Mouse (Mus musculus) C2C12 (cell line): Measurements from ENCODE around the gene Gm38394.
"Not testable (repeated sequence)": the region's sequence is repeated elsewhere in the genome, so short reads cannot be mapped to it uniquely, and the experiment has no call there.

Source experiments
- CEBPB ChIP-seq: IDR thresholded peaks from one replicate; pipeline ENCODE4 v1.6.1; 2011; ENCODE audit warnings: low read depth, mild to moderate bottlenecking, control low read depth, moderate library complexity
- CTCF ChIP-seq: IDR thresholded peaks from one replicate; pipeline ENCODE4 v1.5.1; 2011; ENCODE audit not compliant: control insufficient read depth, insufficient read depth, insufficient read length
- USF1 ChIP-seq: IDR thresholded peaks from one replicate; pipeline ENCODE4 v1.6.1; 2011; ENCODE audit warnings: low read depth, mild to moderate bottlenecking, control low read depth, moderate library complexity

DNA sequence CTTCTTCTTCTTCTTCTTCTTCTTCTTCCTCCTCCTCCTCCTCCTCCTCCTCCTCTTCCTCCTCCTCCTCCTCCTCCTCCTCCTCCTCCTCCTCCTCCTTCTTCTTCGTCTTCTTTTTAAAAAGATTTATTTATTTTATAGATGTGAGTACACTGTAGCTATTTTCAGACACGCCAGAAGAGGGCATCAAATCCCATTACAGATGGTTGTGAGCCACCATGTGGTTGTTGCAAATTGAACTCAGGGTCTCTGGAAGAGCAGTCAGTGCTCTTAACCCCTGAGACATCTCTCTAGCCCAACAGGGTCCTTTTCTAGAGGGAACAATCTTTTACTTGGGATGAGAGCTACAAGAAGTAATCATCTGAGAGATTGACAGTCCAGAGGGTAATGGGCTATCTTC is 40.7 kb upstream of the Gm38394 start:
- TF ChIP-seq CTCF, USF1, CEBPB: not testable (repeated sequence)
